Mouse (Mus musculus) embryonic facial prominence, embryonic 10.5 days (tissue): ENCODE results near the gene Ogg1. TPM values are rescaled to one million over a fixed set of nuclear protein-coding genes. Genes with fewer than 3 reads are reported as not detected.
"Not testable (repeated sequence)": the region's sequence is repeated elsewhere in the genome, so short reads cannot be mapped to it uniquely, and the experiment has no call there.

ENCODE experiments used
- DNase-seq: peaks from one replicate; pipeline ENCODE4 v3.0.0-alpha.2; 2017; ENCODE audit warnings: low spot score
- H3K27ac ChIP-seq: fragments of 300-500 bp; sonication (generic); replicated peaks from 2 replicates; pipeline ENCODE4 v1.5.1; 2016; ENCODE audit warnings: mild to moderate bottlenecking
- H3K27me3 ChIP-seq: fragments of 300-500 bp; sonication (generic); replicated peaks from 2 replicates; pipeline ENCODE4 v1.6.1; 2016; ENCODE audit warnings: low read depth, mild to moderate bottlenecking; ENCODE audit not compliant: poor library complexity, severe bottlenecking
- H3K36me3 ChIP-seq: fragments of 300-500 bp; sonication (generic); replicated peaks from 2 replicates; pipeline ENCODE4 v1.6.1; 2016; ENCODE audit warnings: mild to moderate bottlenecking, moderate library complexity
- H3K4me1 ChIP-seq: fragments of 300-500 bp; sonication (generic); 2 replicates; pipeline ENCODE4 v1.6.1; 2016
- H3K4me3 ChIP-seq: fragments of 300-500 bp; sonication (generic); 2 replicates; pipeline ENCODE4 v1.5.1; 2016; ENCODE audit warnings: mild to moderate bottlenecking, moderate library complexity
- H3K9me3 ChIP-seq: fragments of 300-500 bp; sonication (generic); 2 replicates; pipeline ENCODE4 v1.6.1; 2016; ENCODE audit warnings: mild to moderate bottlenecking
- WGBS: fragments of 180-500 bp; shearing (Covaris S2); methylation state at CpG from one replicate; pipeline ENCODE4 v1.1.7; 2016; 5-methylcytosine and 5-hydroxymethylcytosine counted together
- polyA plus RNA-seq: library from polyadenylated mRNA; unstranded; fragments of >200 nt; fragmentation: Nextera tagmentation; extraction: Ambion mirVana; gene quantifications from 2 replicates; pipeline ENCODE4 v1.2.1, GENCODE M21; 2016

Gene Ogg1
- polyA plus RNA-seq, 1 experiment from 2014 or later = 20.0 TPM

GRCm38 (mm10) chr6:113301350-113301749 is 25.4 kb upstream of the Ogg1 start:
- H3K27me3 ChIP-seq = no peaks in the 10 kb centered on the region
- 83% methylated on average over 5 of the region's 5 CpGs for WGBS
- H3K36me3 ChIP-seq = no peaks in the 10 kb centered on the region
- no peak for DNase-seq
- H3K9me3 ChIP-seq = no peaks in the 10 kb centered on the region
- H3K4me1 ChIP-seq = peaks cover 12% of the 10 kb centered on the region
- no peak overlapping the region for H3K4me3 ChIP-seq
- H3K27ac ChIP-seq = no peak overlapping the region

- WGBS = 29% methylated on average over 3 of the region's 3 CpGs
These were observed 24.5 kb upstream of the Ogg1 start for GRCm38 (mm10) chr6:113302258-113302657.

GRCm38 (mm10) chr6:113306322-113306985 is 20.3 kb upstream of the Ogg1 start:
- DNase-seq = peak; percentile 100
- H3K4me3 ChIP-seq = peak overlapping the region; percentile 99
- under 1% methylated on average over 50 of the region's 50 CpGs for WGBS

More at GRCm38 (mm10) chr6:113302258-113302657, 24.5 kb upstream of the Ogg1 start:
- Histone ChIP-seq H3K9me3 (no peaks in the 10 kb centered on the region), H3K4me1 (peaks cover 12% of the 10 kb centered on the region), H3K36me3 (no peaks in the 10 kb centered on the region), H3K27me3 (no peaks in the 10 kb centered on the region), H3K4me3 (no peak overlapping the region), H3K27ac (no peak overlapping the region)
- no peak for DNase-seq

GRCm38 (mm10) chr6:113306986-113307349 is 19.8 kb upstream of the Ogg1 start, which contains the start of gene Brpf1:
Gene Brpf1 (plus strand): TSS chr6:113307137.
- peak within 1 kb of the TSS; percentile 99 for H3K4me3 ChIP-seq
- H3K9me3 ChIP-seq = no peaks in the 10 kb centered on the region
- under 1% methylated on average over 32 of the region's 32 CpGs for WGBS
- peak within 1 kb of the TSS; percentile 100 for H3K27ac ChIP-seq
- H3K4me1 ChIP-seq = peaks cover 36% of the 10 kb centered on the region
- DNase-seq = no peak
- H3K27me3 ChIP-seq = no peaks in the 10 kb centered on the region
- peaks cover 29% of the 10 kb centered on the region for H3K36me3 ChIP-seq

More at GRCm38 (mm10) chr6:113306322-113306985, 20.3 kb upstream of the Ogg1 start:
- Histone ChIP-seq H3K36me3 (peaks cover 24% of the 10 kb centered on the region), H3K4me1 (peaks cover 36% of the 10 kb centered on the region), H3K27ac (peak overlapping the region; percentile 100), H3K9me3 (no peaks in the 10 kb centered on the region), H3K27me3 (no peaks in the 10 kb centered on the region)

- H3K4me1 ChIP-seq = peaks cover 30% of the 10 kb centered on the region
- H3K9me3 ChIP-seq = no peaks in the 10 kb centered on the region
- under 1% methylated on average over 34 of the region's 34 CpGs for WGBS
- peak; percentile 66 for DNase-seq
- no peaks in the 10 kb centered on the region for H3K27me3 ChIP-seq
- peak overlapping the region; percentile 100 for H3K27ac ChIP-seq
- H3K4me3 ChIP-seq = peak overlapping the region; percentile 99
- H3K36me3 ChIP-seq = peaks cover 35% of the 10 kb centered on the region
These were observed 19.2 kb upstream of the Ogg1 start for GRCm38 (mm10) chr6:113307481-113308121.

GRCm38 (mm10) chr6:113308141-113308540 is 18.6 kb upstream of the Ogg1 start:
- H3K4me3 ChIP-seq = peak overlapping the region; percentile 99
- H3K9me3 ChIP-seq = no peaks in the 10 kb centered on the region
- peaks cover 30% of the 10 kb centered on the region for H3K4me1 ChIP-seq
- no peaks in the 10 kb centered on the region for H3K27me3 ChIP-seq
- WGBS = 39% methylated on average over 5 of the region's 5 CpGs
- DNase-seq = no peak
- H3K36me3 ChIP-seq = peaks cover 41% of the 10 kb centered on the region
- peak overlapping the region; percentile 100 for H3K27ac ChIP-seq

GRCm38 (mm10) chr6:113315972-113316371 is 10.8 kb upstream of the Ogg1 start:
- H3K9me3 ChIP-seq = no peaks in the 10 kb centered on the region
- H3K4me3 ChIP-seq = no peak overlapping the region
- no peaks in the 10 kb centered on the region for H3K27me3 ChIP-seq
- 93% methylated on average over 3 of the region's 3 CpGs for WGBS
- peaks cover 99% of the 10 kb centered on the region for H3K36me3 ChIP-seq
- DNase-seq = no peak
- H3K27ac ChIP-seq = no peak overlapping the region
- H3K4me1 ChIP-seq = no peaks in the 10 kb centered on the region

- H3K4me1 ChIP-seq = peaks cover 21% of the 10 kb centered on the region
- no peak overlapping the region for H3K27ac ChIP-seq
- peaks cover 68% of the 10 kb centered on the region for H3K36me3 ChIP-seq
- no peak overlapping the region for H3K4me3 ChIP-seq
- no peaks in the 10 kb centered on the region for H3K27me3 ChIP-seq
- no peaks in the 10 kb centered on the region for H3K9me3 ChIP-seq
- WGBS = 95% methylated on average over 1 of the region's 1 CpGs
- no peak for DNase-seq
These were observed 2.6 kb downstream of the Ogg1 start for GRCm38 (mm10) chr6:113329396-113329795.

GRCm38 (mm10) chr6:113330547-113330946 is 3.8 kb downstream of the Ogg1 start:
- no peak for DNase-seq
- Histone ChIP-seq H3K4me1 (peaks cover 20% of the 10 kb centered on the region), H3K27ac (no peak overlapping the region), H3K9me3 (no peaks in the 10 kb centered on the region), H3K4me3 (no peak overlapping the region), H3K27me3 (no peaks in the 10 kb centered on the region), H3K36me3 (peaks cover 68% of the 10 kb centered on the region)
- 61% methylated on average over 2 of the region's 2 CpGs for WGBS

GRCm38 (mm10) chr6:113331721-113332120 is 4.9 kb downstream of the Ogg1 start:
- H3K4me3 ChIP-seq = no peak overlapping the region
- H3K4me1 ChIP-seq = peaks cover 13% of the 10 kb centered on the region
- no peak overlapping the region for H3K27ac ChIP-seq
- no peak for DNase-seq
- no peaks in the 10 kb centered on the region for H3K27me3 ChIP-seq
- H3K36me3 ChIP-seq = peaks cover 76% of the 10 kb centered on the region
- no peaks in the 10 kb centered on the region for H3K9me3 ChIP-seq
- WGBS = 92% methylated on average over 11 of the region's 11 CpGs

- peaks cover 85% of the 10 kb centered on the region for H3K36me3 ChIP-seq
- H3K27me3 ChIP-seq, DNase-seq, H3K4me1 ChIP-seq, H3K4me3 ChIP-seq, H3K9me3 ChIP-seq, H3K27ac ChIP-seq: not testable (repeated sequence)
- 77% methylated on average over 6 of the region's 6 CpGs for WGBS
These were observed 6.0 kb downstream of the Ogg1 start for GRCm38 (mm10) chr6:113332734-113333133.

GRCm38 (mm10) chr6:113333137-113333950 is 6.6 kb downstream of the Ogg1 start:
- 90% methylated on average over 14 of the region's 14 CpGs for WGBS
- Histone ChIP-seq H3K36me3 (peaks cover 88% of the 10 kb centered on the region), H3K27ac (no peak overlapping the region)

More at GRCm38 (mm10) chr6:113333137-113333950, 6.6 kb downstream of the Ogg1 start:
- H3K4me3 ChIP-seq = no peak overlapping the region
- no peak for DNase-seq
- H3K27me3 ChIP-seq = no peaks in the 10 kb centered on the region
- no peaks in the 10 kb centered on the region for H3K9me3 ChIP-seq
- H3K4me1 ChIP-seq = peaks cover under 1% of the 10 kb centered on the region; the same call in 1 of the 2 replicates
